Mouse (Mus musculus) CH12.LX (cell line): Measurements from ENCODE around the gene Dll3. TPM values are rescaled to one million over a fixed set of nuclear protein-coding genes. Genes with fewer than 3 reads are reported as not detected.
"Not testable (repeated sequence)": the region's sequence is repeated elsewhere in the genome, so short reads cannot be mapped to it uniquely, and the experiment has no call there.

Experiments used
- DNase-seq: peaks from one replicate; pipeline ENCODE4 v3.0.0-alpha.2; 2013; ENCODE audit errors: extremely low read depth
- H3K27ac ChIP-seq: 2 replicates; pipeline ENCODE4 v1.5.1; 2012; ENCODE audit warnings: low read depth, mild to moderate bottlenecking, control low read depth, moderate library complexity; ENCODE audit not compliant: insufficient read depth
- H3K27me3 ChIP-seq: replicated peaks from 2 replicates; pipeline ENCODE3; 2012; ENCODE audit warnings: inconsistent platforms
- H3K36me3 ChIP-seq, 2 experiments: replicated peaks in 1 of 2; 2 replicates each; pipeline versions ENCODE3 to v1.6.1; 2012; ENCODE audit warnings: inconsistent platforms in 1 of 2, low read length in 1 of 2, mild to moderate bottlenecking in 1 of 2, mixed read lengths in 1 of 2, moderate library complexity in 1 of 2; ENCODE audit not compliant: control insufficient read depth in 1 of 2, insufficient read depth in 1 of 2
- H3K4me1 ChIP-seq, 2 experiments: 2 replicates each; pipeline ENCODE4 v1.6.1; 2012; ENCODE audit warnings: inconsistent platforms in 1 of 2, moderate library complexity in 1 of 2; ENCODE audit not compliant: insufficient read depth in 2 of 2, control insufficient read depth in 1 of 2
- H3K4me2 ChIP-seq: 2 replicates; pipeline ENCODE4 v1.6.1; 2012; ENCODE audit warnings: low read depth, mild to moderate bottlenecking, control low read depth; ENCODE audit not compliant: poor library complexity, insufficient read depth, severe bottlenecking
- H3K4me3 ChIP-seq, 3 experiments: fragments of 150-350 bp in 1 of 3; sonication (generic) in 1 of 3; replicated peaks in 1 of 3; 2 replicates each; pipeline versions ENCODE3 to v1.5.1; 2011 to 2012; ENCODE audit warnings: low read depth in 2 of 3, low read length in 2 of 3, mild to moderate bottlenecking in 2 of 3, moderate library complexity in 2 of 3, control low read depth in 1 of 3, improper control_type of control experiment in 1 of 3, inconsistent platforms in 1 of 3, mixed read lengths in 1 of 3; ENCODE audit not compliant: poor library complexity in 1 of 3
- H3K79me2 ChIP-seq: replicated peaks from 2 replicates; pipeline ENCODE4 v1.6.1; 2012; ENCODE audit warnings: mild to moderate bottlenecking, moderate library complexity; ENCODE audit not compliant: control insufficient read depth, poor library complexity, insufficient read depth, severe bottlenecking; ENCODE audit errors: extremely low read depth
- H3K9ac ChIP-seq: 2 replicates; pipeline ENCODE4 v1.6.1; 2012; ENCODE audit warnings: low read depth, mild to moderate bottlenecking, control low read depth, moderate library complexity; ENCODE audit not compliant: insufficient read depth
- H3K9me3 ChIP-seq: replicated peaks from 2 replicates; pipeline ENCODE3; 2012; ENCODE audit warnings: low read length, inconsistent platforms, mixed read lengths
- E2F4 ChIP-seq: IDR thresholded peaks from 2 replicates; pipeline ENCODE4 v1.6.1; 2011; ENCODE audit warnings: low read depth, low read length, improper control_type of control experiment; ENCODE audit not compliant: insufficient replicate concordance
- ELF1 ChIP-seq: IDR thresholded peaks from 2 replicates; pipeline ENCODE4 v1.6.1; 2014; ENCODE audit warnings: low read depth, mild to moderate bottlenecking, inconsistent platforms, low read length, improper control_type of control experiment
- ETS1 ChIP-seq: conservative IDR thresholded peaks from 2 replicates; pipeline ENCODE4 v1.6.1; 2012; ENCODE audit warnings: low read depth, mild to moderate bottlenecking, inconsistent platforms, low read length, improper control_type of control experiment, moderate library complexity
- GABPA ChIP-seq: IDR thresholded peaks from 2 replicates; pipeline ENCODE4 v1.6.1; 2012; ENCODE audit warnings: low read depth, low read length, improper control_type of control experiment, inconsistent platforms; ENCODE audit not compliant: insufficient replicate concordance
- HCFC1 ChIP-seq: IDR thresholded peaks from 2 replicates; pipeline ENCODE4 v1.6.1; 2012; ENCODE audit warnings: low read depth, mild to moderate bottlenecking, inconsistent platforms, low read length, improper control_type of control experiment
- IRF4 ChIP-seq: IDR thresholded peaks from 2 replicates; pipeline ENCODE4 v1.6.1; 2014; ENCODE audit warnings: low read depth, mild to moderate bottlenecking, inconsistent platforms, low read length, improper control_type of control experiment
- MAFK ChIP-seq: IDR thresholded peaks from 2 replicates; pipeline ENCODE4 v1.6.1; 2011; ENCODE audit warnings: low read length, improper control_type of control experiment; ENCODE audit not compliant: insufficient replicate concordance
- PAX5 ChIP-seq: IDR thresholded peaks from 2 replicates; pipeline ENCODE4 v1.6.1; 2012; ENCODE audit warnings: low read length, inconsistent platforms, mixed read lengths
- SIN3A ChIP-seq: IDR thresholded peaks from 2 replicates; pipeline ENCODE4 v1.6.1; 2012; ENCODE audit warnings: low read length, improper control_type of control experiment, inconsistent platforms
- SMC3 ChIP-seq: IDR thresholded peaks from 2 replicates; pipeline ENCODE4 v1.6.1; 2011; ENCODE audit warnings: low read depth, low read length, improper control_type of control experiment
- UBTF ChIP-seq: IDR thresholded peaks from 2 replicates; pipeline ENCODE4 v1.6.1; 2012; ENCODE audit warnings: low read depth, mild to moderate bottlenecking, inconsistent platforms, low read length, improper control_type of control experiment, moderate library complexity
- USF2 ChIP-seq: conservative IDR thresholded peaks from 2 replicates; pipeline ENCODE4 v1.6.1; 2011; ENCODE audit warnings: low read depth, low read length, improper control_type of control experiment
- ZC3H11A ChIP-seq: IDR thresholded peaks from 2 replicates; pipeline ENCODE4 v1.6.1; 2012; ENCODE audit warnings: low read depth, mild to moderate bottlenecking, inconsistent platforms, low read length, improper control_type of control experiment
- ZMIZ1 ChIP-seq: IDR thresholded peaks from 2 replicates; pipeline ENCODE4 v1.6.1; 2012; ENCODE audit warnings: low read depth, mild to moderate bottlenecking, inconsistent platforms, low read length, improper control_type of control experiment
- ZNF384 ChIP-seq: IDR thresholded peaks from 2 replicates; pipeline ENCODE4 v1.6.1; 2012; ENCODE audit warnings: low read depth, low read length, improper control_type of control experiment, inconsistent platforms
- dilution Hi-C: fragments of 300-500 bp; cut with MboI; formaldehyde crosslinking; loops from 2 replicates; pipeline ENCODE4 v1.14.3; 2020; ENCODE audit warnings: low sequenced_read_pairs; ENCODE audit not compliant: extremely low pct_unique_long_range_greater_than_20kb, extremely low pct_ligation_motif_present
- in situ Hi-C: fragments of 300-500 bp; cut with MboI; formaldehyde crosslinking; loops from 3 replicates; pipeline ENCODE4 v1.14.3; 2019; ENCODE audit warnings: low sequenced_read_pairs, low pct_ligation_motif_present, low pct_unique_long_range_greater_than_20kb, mixed read lengths
- polyA plus RNA-seq: library from polyadenylated mRNA; unstranded; fragments of >175 nt; gene quantifications from 2 replicates; pipeline ENCODE4 v1.2.1, GENCODE M21; 2012; ENCODE audit warnings: low read depth; ENCODE audit not compliant: insufficient read length
- total RNA-seq, 2 experiments: library from RNA; depleted of rRNA; stranded (reverse); fragments of 300-350 nt in 1 of 2; fragments of >200 nt in 1 of 2; gene quantifications; 2 replicates each; pipeline ENCODE4 v1.2.3; 2012 to 2014

Gene Dll3
- total and polyA plus RNA-seq, 3 experiments: 0.11 to 0.29 TPM; not detected in 1

- Histone ChIP-seq H3K4me3 (no peak overlapping the region), H3K27ac (no peak overlapping the region), H3K4me2 (no peak overlapping the region), H3K9me3 (peaks cover 9% of the 10 kb centered on the region), H3K79me2 (no peaks in the 10 kb centered on the region), H3K9ac (no peak overlapping the region), H3K36me3 (no peaks in the 10 kb centered on the region), H3K27me3 (peaks cover 23% of the 10 kb centered on the region), H3K4me1 (no peaks in the 10 kb centered on the region)
- no peak for DNase-seq
- TF ChIP-seq SIN3A (no peak), ZMIZ1 (no peak), ELF1 (no peak), ETS1 (no peak), E2F4 (no peak), GABPA (no peak), IRF4 (no peak), USF2 (no peak), HCFC1 (no peak), MAFK (no peak), ZC3H11A (no peak), ZNF384 (no peak), PAX5 (no peak), UBTF (no peak), SMC3 (no peak)
- in situ Hi-C loops: no loop called here
- dilution Hi-C loops: no loop called here
Observed at GRCm38 (mm10) chr7:28248957-28249356, 53.1 kb downstream of the Dll3 start.

- in situ Hi-C loops, H3K4me1 ChIP-seq, DNase-seq, dilution Hi-C loops, H3K9me3 ChIP-seq, H3K4me2 ChIP-seq, H3K9ac ChIP-seq, H3K27me3 ChIP-seq, H3K27ac ChIP-seq, H3K79me2 ChIP-seq, H3K36me3 ChIP-seq, H3K4me3 ChIP-seq: not testable (repeated sequence)
Observed at GRCm38 (mm10) chr7:28243943-28244342, 58.1 kb downstream of the Dll3 start.

Other genes starting within 250 kb of the Dll3 start
- gene Fcgbp, start 231.0 kb downstream of the Dll3 start, total RNA-seq (2012; rRNA removed): not detected in 2 replicates
- not detected in 2 replicates for gene Fcgbp, start 231.0 kb downstream of the Dll3 start, total RNA-seq (2014; rRNA removed)
- not detected in 2 replicates for gene Fcgbp, start 231.0 kb downstream of the Dll3 start, polyA plus RNA-seq
- gene 9530053A07Rik, start 172.8 kb downstream of the Dll3 start, total RNA-seq (2012; rRNA removed): 0.34 and 0.64 TPM in 2 replicates
- gene 9530053A07Rik, start 172.8 kb downstream of the Dll3 start, total RNA-seq (2014; rRNA removed): 0.05 and 0.07 TPM in 2 replicates
- 0.03 and 0.08 TPM in 2 replicates for gene 9530053A07Rik, start 172.8 kb downstream of the Dll3 start, polyA plus RNA-seq
- 180 and 214 TPM in 2 replicates for gene Fbl, start 132.5 kb downstream of the Dll3 start, total RNA-seq (2012; rRNA removed)
- gene Fbl, start 132.5 kb downstream of the Dll3 start, total RNA-seq (2014; rRNA removed): 140 and 151 TPM in 2 replicates
- 426 and 516 TPM in 2 replicates for gene Fbl, start 132.5 kb downstream of the Dll3 start, polyA plus RNA-seq
- 0.47 and 0.67 TPM in 2 replicates for gene Dyrk1b, start 122.8 kb downstream of the Dll3 start, total RNA-seq (2012; rRNA removed)
- 0.26 TPM in 1 of 2 replicates, not detected in the other for gene Dyrk1b, start 122.8 kb downstream of the Dll3 start, total RNA-seq (2014; rRNA removed)
- 0.51 and 0.60 TPM in 2 replicates for gene Dyrk1b, start 122.8 kb downstream of the Dll3 start, polyA plus RNA-seq
- gene Eid2, start 34.4 kb downstream of the Dll3 start, total RNA-seq (2012; rRNA removed): not detected in 2 replicates
- not detected in 2 replicates for gene Eid2, start 34.4 kb downstream of the Dll3 start, total RNA-seq (2014; rRNA removed)
- not detected in 2 replicates for gene Eid2, start 34.4 kb downstream of the Dll3 start, polyA plus RNA-seq
- gene Eid2b, start 24.5 kb downstream of the Dll3 start, total RNA-seq (2012; rRNA removed): 3.2 and 3.3 TPM in 2 replicates
- gene Eid2b, start 24.5 kb downstream of the Dll3 start, total RNA-seq (2014; rRNA removed): 3.2 and 3.8 TPM in 2 replicates
- gene Eid2b, start 24.5 kb downstream of the Dll3 start, polyA plus RNA-seq: 1.6 and 1.8 TPM in 2 replicates
- not detected in 2 replicates for gene Selenov, start 11.1 kb downstream of the Dll3 start, total RNA-seq (2012; rRNA removed)
- gene Selenov, start 11.1 kb downstream of the Dll3 start, total RNA-seq (2014; rRNA removed): not detected in 2 replicates
- gene Selenov, start 11.1 kb downstream of the Dll3 start, polyA plus RNA-seq: not detected in 2 replicates
- gene Timm50, start 9.8 kb upstream of the Dll3 start, total RNA-seq (2012; rRNA removed): 126 and 134 TPM in 2 replicates
- gene Timm50, start 9.8 kb upstream of the Dll3 start, total RNA-seq (2014; rRNA removed): 79.4 and 86.3 TPM in 2 replicates
- 108 and 145 TPM in 2 replicates for gene Timm50, start 9.8 kb upstream of the Dll3 start, polyA plus RNA-seq
- 67.3 and 76.2 TPM in 2 replicates for gene Supt5, start 36.5 kb upstream of the Dll3 start, total RNA-seq (2012; rRNA removed)
- 33.8 and 35.5 TPM in 2 replicates for gene Supt5, start 36.5 kb upstream of the Dll3 start, total RNA-seq (2014; rRNA removed)
- 111 and 118 TPM in 2 replicates for gene Supt5, start 36.5 kb upstream of the Dll3 start, polyA plus RNA-seq
- gene Rps16, start 48.4 kb upstream of the Dll3 start, total RNA-seq (2012; rRNA removed): 1,915 and 2,040 TPM in 2 replicates
- 42.7 and 66.7 TPM in 2 replicates for gene Rps16, start 48.4 kb upstream of the Dll3 start, total RNA-seq (2014; rRNA removed)
- 1,205 and 1,254 TPM in 2 replicates for gene Rps16, start 48.4 kb upstream of the Dll3 start, polyA plus RNA-seq
- gene Plekhg2, start 70.4 kb upstream of the Dll3 start, total RNA-seq (2012; rRNA removed): 3.3 and 4.7 TPM in 2 replicates
- gene Plekhg2, start 70.4 kb upstream of the Dll3 start, total RNA-seq (2014; rRNA removed): 0.39 and 0.43 TPM in 2 replicates
- 5.2 and 5.5 TPM in 2 replicates for gene Plekhg2, start 70.4 kb upstream of the Dll3 start, polyA plus RNA-seq
- 2.8 and 3.5 TPM in 2 replicates for gene Zfp36, start 78.0 kb upstream of the Dll3 start, total RNA-seq (2012; rRNA removed)
- 1.1 and 1.9 TPM in 2 replicates for gene Zfp36, start 78.0 kb upstream of the Dll3 start, total RNA-seq (2014; rRNA removed)
- gene Zfp36, start 78.0 kb upstream of the Dll3 start, polyA plus RNA-seq: 8.9 and 9.9 TPM in 2 replicates
- gene Med29, start 90.5 kb upstream of the Dll3 start, total RNA-seq (2012; rRNA removed): 23.5 and 27.8 TPM in 2 replicates
- 19.4 and 19.8 TPM in 2 replicates for gene Med29, start 90.5 kb upstream of the Dll3 start, total RNA-seq (2014; rRNA removed)
- 25.4 and 26.9 TPM in 2 replicates for gene Med29, start 90.5 kb upstream of the Dll3 start, polyA plus RNA-seq
- 45.9 and 71.0 TPM in 2 replicates for gene Paf1, start 90.7 kb upstream of the Dll3 start, total RNA-seq (2012; rRNA removed)
- 42.2 and 57.8 TPM in 2 replicates for gene Paf1, start 90.7 kb upstream of the Dll3 start, total RNA-seq (2014; rRNA removed)
- 105 and 151 TPM in 2 replicates for gene Paf1, start 90.7 kb upstream of the Dll3 start, polyA plus RNA-seq
- gene Gmfg, start 135.2 kb upstream of the Dll3 start, total RNA-seq (2012; rRNA removed): 64.3 and 87.9 TPM in 2 replicates
- 51.6 and 52.3 TPM in 2 replicates for gene Gmfg, start 135.2 kb upstream of the Dll3 start, total RNA-seq (2014; rRNA removed)
- 45.1 and 45.9 TPM in 2 replicates for gene Gmfg, start 135.2 kb upstream of the Dll3 start, polyA plus RNA-seq
- 1.9 and 2.7 TPM in 2 replicates for gene Lrfn1, start 149.7 kb upstream of the Dll3 start, total RNA-seq (2012; rRNA removed)
- 0.31 and 0.67 TPM in 2 replicates for gene Lrfn1, start 149.7 kb upstream of the Dll3 start, total RNA-seq (2014; rRNA removed)
- 0.99 and 1.00 TPM in 2 replicates for gene Lrfn1, start 149.7 kb upstream of the Dll3 start, polyA plus RNA-seq
- gene Ifnl2, start 208.2 kb upstream of the Dll3 start, total RNA-seq (2012; rRNA removed): not detected in 2 replicates
- gene Ifnl2, start 208.2 kb upstream of the Dll3 start, total RNA-seq (2014; rRNA removed): not detected in 2 replicates
- not detected in 2 replicates for gene Ifnl2, start 208.2 kb upstream of the Dll3 start, polyA plus RNA-seq
- gene Ifnl3, start 220.6 kb upstream of the Dll3 start, total RNA-seq (2012; rRNA removed): not detected in 2 replicates
- gene Ifnl3, start 220.6 kb upstream of the Dll3 start, total RNA-seq (2014; rRNA removed): not detected in 2 replicates
- not detected in 2 replicates for gene Ifnl3, start 220.6 kb upstream of the Dll3 start, polyA plus RNA-seq
- not detected in 2 replicates for gene Sycn, start 238.6 kb upstream of the Dll3 start, total RNA-seq (2012; rRNA removed)
- gene Sycn, start 238.6 kb upstream of the Dll3 start, total RNA-seq (2014; rRNA removed): not detected in 2 replicates
- not detected in 2 replicates for gene Sycn, start 238.6 kb upstream of the Dll3 start, polyA plus RNA-seq
- gene Nccrp1, start 245.0 kb upstream of the Dll3 start, total RNA-seq (2012; rRNA removed): not detected in 2 replicates
- gene Nccrp1, start 245.0 kb upstream of the Dll3 start, total RNA-seq (2014; rRNA removed): not detected in 2 replicates
- gene Nccrp1, start 245.0 kb upstream of the Dll3 start, polyA plus RNA-seq: not detected in 2 replicates